Mouse (Mus musculus): ENCODE results near the gene Alpk3.
A peak's percentile ranks its signal among the peaks of the same experiment; 100 is the strongest.

Alpk3 gene

DNA sequence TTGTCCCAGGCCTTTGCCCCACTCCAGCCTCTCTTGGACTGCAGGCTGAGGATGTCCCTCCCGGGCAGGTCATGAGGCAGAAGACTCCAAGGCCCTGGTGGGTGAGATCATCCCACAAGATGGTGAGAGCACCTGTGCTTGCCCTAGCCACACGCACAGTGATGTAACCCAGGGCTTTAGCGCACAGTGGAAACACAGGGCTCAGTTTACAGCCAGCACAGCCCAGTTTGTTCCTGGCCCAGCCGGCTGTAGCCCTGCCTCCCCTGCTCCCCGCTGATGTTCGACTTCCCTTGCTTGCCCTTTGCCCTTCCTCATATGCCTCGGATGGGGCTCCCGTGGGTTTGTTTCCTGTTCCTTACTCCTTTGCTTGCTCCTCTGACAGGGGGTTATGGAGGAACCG is 17.1 kb downstream of the Alpk3 start:
- DNase-seq (ENCODE audit: low read depth, low spot score), result no peak

DNA sequence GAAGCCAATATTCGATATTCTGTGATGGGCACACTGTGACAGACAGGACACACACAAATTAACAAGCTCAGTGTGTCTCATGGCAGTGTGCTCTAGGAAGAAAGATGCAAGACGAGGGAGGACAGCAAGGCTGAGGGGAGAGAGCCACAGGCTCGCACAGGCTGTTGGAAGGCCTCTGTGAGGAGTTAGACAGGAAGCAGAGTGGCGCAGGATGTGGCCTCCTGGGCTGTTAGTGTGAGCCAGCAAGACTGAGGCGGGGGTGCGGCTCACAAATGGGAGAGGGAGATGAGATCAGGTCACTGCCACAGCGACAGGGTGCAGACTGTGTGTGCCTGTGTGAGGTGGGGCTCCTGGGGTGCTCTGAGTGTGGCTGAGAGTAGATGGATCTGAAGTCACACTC is 17.9 kb downstream of the Alpk3 start:
- DNase-seq (ENCODE audit: low read depth, low spot score), result no peak

DNA sequence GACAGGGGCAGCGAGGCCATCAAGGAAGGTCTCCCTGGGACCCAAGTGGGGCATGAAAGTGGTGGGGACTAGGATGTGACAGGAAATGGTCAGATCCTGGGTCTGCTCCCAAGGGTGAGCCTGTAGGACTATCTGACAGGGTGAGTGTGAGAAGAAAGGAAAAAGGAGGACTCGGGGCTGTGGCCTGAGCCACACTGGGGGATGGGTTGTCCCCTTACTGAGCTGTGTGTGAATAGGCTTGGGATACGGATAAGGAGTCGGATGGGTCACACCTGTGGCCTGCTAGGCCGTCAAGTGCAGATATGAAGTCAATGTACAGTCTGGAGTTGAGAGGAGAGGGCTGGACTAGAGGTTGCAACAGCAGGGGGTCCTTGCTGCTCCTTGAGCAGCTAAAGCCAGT is 18.3 kb downstream of the Alpk3 start:
- DNase-seq (ENCODE audit: low read depth, low spot score), result no peak

DNA sequence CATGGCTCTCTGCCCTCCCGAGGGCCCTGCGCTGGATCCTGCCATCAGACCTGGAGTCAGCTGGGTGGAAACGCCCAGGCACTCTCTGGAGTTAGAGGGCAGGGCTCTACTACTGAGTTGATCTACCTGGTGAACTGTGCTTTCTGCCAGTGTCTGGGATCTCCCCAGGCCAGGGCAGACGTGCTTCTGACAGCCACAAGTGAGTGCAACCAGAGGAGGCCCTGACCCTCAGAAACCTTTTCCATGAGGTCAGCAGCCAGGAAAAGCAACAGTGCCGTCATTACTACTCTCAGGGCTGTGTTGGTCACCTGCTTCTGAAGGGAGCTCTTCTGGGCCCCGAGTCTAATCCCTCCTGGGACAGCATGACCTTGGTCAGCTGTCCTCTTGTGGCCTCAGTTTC is 19.6 kb downstream of the Alpk3 start:
- no peak for DNase-seq (ENCODE audit: low read depth, low spot score)

DNA sequence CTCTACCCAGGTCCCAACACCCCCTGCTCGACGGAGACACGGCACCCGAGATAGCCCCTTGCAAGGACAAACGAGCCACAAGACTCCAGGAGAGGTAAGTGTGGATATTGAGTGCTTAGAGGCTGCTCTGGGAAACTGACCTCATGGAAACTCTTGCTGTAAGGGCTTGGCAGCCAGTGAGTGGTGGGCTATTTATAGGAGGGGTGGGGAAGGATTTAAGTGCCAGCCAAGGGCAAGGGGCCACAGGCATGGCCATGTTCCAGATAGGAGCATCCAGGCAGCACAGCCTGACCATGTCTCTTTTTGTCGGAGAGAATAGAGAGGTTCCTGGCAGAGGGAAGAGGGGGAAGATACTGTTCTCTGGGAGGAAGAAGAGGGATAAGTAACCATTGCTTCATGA is 21.3 kb downstream of the Alpk3 start:
- no peak for DNase-seq (ENCODE audit: low read depth, low spot score)

DNA sequence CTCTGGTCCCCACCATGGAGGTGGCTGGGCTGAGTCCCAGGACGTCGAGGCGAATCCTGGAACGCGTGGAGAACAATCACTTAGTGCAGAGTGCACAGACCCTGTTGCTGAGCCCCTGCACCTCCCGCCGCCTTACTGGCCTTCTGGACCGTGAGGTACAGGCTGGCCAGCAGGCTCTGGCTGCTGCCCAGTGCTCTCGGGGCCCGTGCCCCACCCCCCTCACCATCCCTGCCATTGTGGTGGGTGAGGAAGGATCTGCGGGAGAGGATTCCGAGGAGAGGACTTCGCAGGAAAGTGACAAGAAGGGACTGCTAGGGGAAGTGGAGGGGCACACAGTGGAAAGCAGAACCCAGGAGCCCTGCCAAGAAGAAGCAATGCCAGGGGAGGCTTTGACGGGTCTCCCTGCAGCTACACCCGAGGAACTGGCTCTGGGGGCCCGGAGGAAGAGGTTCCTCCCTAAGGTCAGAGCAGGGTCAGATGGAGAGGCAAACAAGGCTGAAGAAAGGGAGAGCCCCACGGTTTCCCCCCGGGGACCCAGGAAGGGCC is 36.1 kb downstream of the Alpk3 start:
- DNase-seq (ENCODE audit: low read depth, low spot score), result no peak

DNA sequence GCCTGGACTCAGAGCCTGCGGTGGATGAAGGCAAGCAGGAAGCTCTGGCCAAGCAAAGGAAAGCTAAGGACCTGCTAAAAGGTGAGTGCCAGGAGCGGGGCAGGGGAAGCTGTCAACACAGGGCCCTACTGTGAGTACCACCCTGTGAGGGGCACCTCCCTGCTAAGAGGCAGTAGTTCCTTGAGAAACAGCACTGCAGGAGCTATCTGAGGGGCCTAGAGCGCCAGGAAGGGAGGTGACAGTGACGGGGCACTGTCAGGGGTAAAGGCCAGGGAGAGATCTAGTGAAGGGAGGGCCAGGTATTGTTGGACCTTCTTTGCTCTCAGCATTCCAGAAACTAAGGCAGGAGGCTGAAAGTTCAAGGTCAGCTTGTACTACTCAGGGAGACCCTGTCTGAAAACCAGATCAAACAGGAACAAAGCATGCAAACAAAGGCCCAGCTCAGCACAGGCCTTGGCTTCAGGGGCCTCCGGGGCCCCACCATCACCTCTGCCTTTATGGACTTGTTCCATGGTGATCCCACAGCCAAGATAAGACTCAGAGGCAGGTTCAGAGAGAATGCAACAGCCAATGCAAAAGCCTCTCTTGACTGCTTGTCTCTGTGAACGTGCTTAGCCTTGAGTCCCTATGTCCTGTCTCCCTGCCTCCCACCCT is 36.8 kb downstream of the Alpk3 start:
- no peak for DNase-seq (ENCODE audit: low read depth, low spot score)

DNA sequence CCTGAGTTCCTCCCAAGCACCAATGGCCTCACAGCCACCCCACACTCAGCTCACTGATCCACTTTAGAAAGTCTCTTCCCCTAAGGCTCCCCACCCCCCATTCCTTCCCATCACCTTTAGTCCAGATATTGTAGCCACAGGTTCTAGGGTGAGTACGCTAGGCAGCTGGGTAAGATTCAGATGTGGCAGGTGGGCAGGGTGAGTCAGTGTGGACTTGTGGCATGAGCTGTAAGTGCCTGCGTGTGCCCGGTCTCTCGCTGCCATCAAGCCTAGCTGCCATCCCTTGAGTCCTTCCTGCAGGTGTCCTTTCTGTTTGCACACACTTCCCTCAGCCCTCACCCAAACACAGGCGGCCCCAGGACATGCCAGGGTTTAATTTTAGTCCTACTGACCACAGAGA is 42.9 kb downstream of the Alpk3 start:
- DNase-seq (ENCODE audit: low read depth, low spot score), result no peak

DNA sequence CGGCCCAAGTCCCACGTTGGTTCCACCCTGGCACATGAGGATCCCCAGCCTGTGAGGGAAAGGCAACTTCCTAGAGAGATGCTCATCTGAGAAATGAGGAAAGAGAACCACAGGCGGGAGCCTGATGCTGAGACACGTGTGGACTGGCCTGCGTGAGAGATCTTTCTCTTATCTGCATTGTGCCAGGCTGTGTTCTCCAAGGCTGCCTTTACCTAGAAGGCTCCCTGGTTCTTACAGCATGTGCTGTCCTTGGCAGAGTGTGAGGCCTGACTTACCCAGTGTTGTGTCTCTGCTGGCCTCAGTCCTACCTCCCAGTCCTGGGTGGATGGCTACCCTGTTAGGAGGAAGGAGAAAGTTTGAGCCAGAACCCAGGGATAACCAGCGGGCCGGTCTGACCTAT is 45.5 kb downstream of the Alpk3 start:
- no peak for DNase-seq (ENCODE audit: low read depth, low spot score)

DNA sequence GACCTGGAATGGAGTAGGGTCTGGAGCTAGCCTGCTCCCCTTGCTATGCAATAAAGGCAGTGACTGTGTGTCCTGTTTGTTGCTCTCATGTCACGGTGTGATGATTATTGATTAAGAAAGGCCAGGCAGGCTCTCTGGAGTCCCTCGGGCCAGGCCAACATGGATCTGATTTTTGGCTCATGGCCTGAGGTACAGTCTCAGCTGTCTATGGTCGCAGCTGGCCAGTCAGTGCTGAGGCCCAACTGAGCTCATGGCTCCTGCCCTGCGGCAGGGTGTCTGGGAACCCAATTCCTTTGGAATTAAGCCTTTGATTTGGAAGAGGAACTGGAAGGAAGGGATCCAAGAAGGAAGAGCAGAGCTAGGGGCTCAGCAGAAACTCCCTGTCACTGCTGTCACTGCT is 48.1 kb downstream of the Alpk3 start:
- no peak for DNase-seq (ENCODE audit: low read depth, low spot score)

DNA sequence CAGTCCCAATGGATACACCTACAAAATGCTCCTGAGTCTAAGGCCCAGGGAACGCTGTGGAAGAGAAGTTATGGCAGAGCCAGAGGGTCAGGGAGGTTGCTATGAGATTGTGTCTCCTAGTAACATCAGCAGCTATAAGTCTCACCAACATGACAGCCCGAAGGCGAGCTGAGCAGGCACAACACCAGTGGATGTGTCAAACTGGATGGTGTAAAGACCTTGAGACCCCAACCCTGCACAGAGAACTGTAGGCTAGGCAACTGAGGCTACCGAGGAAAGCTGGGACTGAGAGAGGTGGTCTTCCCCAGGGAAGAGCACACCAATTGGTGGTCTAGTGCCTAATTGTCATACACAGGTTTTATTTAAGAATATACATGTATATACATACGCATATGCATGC is 50.8 kb downstream of the Alpk3 start:
- DNase-seq (ENCODE audit: low read depth, low spot score), result no peak

DNA sequence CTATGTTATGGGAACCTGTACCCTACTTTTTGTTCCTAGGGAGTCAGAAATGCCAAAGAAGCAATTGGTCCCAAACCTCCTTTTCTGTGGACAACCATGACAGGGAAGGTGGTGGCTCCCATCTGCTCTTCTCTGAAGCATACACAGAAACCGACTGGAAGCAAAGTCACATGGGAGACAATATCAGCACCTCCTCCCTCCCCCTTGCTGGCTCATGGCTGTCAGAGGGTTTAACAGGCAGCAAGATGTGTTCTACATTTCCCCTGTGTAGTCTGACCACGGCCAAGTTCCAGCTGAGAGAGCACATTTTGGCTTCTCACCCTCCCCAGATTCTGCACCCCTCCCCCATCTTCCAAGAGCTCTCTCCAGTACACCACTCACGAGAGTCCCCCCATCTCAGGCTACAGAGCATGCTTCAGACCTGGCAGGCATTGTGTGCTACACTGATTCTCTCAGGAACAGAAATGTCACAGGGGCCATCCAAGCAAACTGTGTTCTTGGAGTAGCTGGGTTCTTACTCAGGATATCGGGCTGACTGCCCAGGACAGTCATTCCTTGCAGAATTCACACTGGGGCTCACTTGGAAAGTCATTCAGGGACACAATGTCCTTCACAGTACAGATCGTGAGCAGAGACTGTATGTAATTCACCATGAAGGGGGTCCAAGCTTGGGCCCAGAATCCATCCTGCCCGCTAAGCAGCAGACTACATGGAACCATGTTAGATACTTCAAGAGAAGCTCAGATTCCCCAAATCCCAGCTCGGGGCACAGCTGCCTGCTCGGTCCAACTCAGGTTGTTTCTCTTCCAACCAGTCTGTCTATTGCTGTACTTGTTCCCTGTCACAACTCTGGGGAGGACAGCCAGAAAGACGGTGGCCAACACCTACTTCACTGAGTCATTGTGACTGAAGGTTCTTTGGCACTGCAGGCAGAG is 52.6 kb downstream of the Alpk3 start:
- DNase-seq (ENCODE audit: low read depth, low spot score), result peak; percentile 21

DNA sequence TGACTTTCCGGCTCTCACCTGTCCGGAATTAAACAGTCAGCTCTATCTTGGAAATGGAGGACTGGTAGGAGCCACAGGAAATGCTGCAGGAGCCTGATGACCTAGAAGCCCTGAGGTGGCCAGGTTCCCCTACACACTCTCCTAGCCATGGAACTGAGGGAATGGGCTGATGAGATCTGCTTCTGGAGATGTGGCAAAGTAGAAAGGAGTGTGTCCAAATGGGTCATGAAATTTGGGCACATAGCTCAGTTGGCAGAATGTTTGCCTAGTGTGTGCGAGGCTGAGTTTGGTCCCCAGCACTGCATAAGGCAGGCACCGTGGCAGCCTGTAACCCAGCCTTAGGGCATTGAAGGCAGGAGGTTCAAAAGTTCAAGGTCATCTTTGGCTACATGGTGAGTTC is 53.4 kb downstream of the Alpk3 start:
- DNase-seq (ENCODE audit: low read depth, low spot score), result no peak

DNA sequence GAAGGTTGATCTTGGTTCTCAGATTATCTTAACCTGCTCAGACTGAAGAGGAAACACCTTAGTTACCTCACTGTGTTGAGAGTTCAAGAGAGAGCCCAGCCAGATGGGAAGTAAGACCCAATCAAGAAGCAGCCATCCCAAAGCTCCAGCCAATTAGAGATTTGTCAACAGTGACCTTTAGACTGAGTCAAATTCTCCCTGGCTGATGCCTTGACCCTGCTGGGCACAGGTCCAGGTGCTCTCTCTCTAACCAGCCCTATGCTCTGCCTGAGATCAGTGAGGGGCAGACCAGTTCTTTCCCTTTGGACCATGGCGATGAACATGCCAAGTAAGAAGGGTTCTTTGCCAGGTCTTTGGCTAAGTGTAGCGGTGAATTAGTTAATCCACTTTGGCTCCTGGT is 54.3 kb downstream of the Alpk3 start:
- DNase-seq (ENCODE audit: low read depth, low spot score), result no peak

DNA sequence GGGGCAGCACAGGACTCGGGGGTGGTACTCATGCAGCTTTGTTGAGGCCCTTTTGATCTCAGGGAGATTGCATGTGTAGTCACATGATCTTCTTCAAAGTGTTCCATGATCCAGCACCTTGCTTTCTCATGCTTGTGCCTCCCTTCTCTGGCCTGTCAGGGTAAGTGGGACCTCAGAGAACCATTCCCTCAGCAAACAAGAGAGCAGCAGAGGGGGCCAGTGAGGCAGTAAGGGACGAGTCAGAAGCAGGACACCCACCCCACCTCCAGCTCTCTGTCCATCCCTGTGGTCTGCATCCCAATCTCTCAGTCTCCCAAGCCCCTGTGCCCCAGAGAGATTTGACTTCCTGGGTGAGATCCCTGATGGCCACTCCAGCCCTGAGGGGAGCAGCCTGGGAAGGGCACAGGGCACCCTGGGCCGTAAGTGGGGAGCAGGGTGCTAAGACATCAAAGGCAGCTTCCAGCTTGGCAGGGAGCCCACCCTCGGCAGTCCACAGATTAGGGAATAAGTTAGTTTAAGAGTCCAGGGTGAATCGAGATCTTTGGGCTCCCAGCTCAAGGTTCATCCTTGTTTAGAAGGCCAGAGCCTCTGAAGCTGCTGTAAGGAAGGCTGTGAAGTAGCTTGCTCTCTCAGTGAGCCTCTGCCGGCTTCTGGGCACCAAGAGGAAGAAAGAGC is 55.4 kb downstream of the Alpk3 start:
- DNase-seq (ENCODE audit: low read depth, low spot score), result no peak

DNA sequence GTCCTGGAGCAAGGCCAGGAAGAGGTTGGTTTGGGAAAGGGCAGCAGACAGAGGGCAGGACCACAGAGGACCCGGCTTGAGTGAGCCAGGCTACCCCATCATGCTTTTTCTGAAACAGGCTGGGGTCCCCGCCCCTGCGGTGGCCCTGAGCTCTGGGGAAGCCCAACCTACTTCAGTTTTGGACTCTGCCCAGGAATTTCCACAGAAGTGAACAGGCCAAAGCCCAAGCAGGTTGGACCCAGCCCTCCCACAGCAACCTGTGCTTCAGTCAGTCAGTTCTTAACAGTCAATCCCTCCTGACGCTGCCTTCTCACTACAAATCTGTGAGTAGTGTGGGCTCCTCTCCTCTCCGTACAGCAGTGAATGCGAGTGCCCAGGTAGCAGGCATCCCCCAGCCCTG is 57.2 kb downstream of the Alpk3 start, which contains the start of gene Slc28a1:
TSS of gene Slc28a1 (plus strand) at position 245 of the 400 bp plus-strand sequence.
- DNase-seq (ENCODE audit: low read depth, low spot score), result no peak

DNA sequence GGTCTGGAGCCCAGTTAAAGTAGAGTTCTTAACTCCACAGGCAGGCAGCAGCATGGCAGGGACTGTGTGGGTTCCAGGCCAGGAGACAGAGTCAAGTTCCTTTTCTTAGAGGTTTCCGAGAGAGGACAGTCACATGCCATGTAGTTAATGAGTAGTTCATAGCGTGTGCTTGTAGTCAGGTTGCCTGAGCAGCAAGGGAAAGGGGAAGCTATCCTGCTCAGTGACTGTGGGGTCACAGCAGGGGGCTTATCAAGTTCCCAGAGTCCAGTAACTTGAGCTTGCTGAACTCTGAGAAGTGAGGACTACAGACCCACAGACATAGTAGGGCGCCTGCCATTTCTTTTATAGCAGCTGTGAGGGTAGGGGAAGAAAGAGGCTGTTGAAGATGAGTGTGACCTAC is 63.7 kb downstream of the Alpk3 start:
- no peak for DNase-seq (ENCODE audit: low read depth, low spot score)

DNA sequence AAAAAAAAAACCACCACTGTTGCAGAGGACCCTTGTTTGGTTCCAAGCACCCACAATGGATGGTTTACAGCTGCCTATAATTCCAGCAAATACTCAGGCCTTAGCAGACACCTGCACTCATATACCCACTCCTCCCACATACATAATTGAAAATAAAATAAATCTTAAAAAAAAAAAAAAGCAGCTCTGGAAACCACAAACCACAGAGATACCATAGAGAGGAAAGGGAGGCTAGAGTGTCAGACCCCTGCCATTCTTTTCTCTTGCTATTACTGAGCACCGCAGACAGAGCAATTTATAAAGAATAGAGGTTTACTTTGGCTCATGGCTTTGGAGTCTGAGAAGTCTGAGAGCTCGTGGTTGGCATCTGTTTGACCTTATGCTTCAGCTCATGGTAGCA is 65.4 kb downstream of the Alpk3 start:
- DNase-seq (ENCODE audit: low read depth, low spot score), result no peak

DNA sequence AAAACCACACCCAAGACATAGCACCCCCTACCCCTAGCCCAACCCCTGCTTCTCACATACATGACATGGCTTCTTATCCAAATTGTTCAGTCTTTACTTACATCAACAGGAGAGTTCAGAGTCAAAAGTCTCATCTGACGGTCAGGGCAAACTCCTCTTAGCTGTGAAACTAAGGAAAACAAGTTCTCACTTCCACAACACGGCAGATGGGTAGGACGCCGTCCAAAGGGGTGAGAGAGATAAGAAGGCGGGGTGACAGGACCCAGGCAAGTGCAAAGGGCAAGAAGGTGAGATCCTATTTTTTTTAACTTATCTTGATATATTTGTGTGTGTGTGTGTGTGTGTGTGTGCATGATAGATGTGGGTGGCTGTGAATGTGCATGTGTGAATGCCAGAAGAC is 66.2 kb downstream of the Alpk3 start:
- DNase-seq (ENCODE audit: low read depth, low spot score), result no peak

DNA sequence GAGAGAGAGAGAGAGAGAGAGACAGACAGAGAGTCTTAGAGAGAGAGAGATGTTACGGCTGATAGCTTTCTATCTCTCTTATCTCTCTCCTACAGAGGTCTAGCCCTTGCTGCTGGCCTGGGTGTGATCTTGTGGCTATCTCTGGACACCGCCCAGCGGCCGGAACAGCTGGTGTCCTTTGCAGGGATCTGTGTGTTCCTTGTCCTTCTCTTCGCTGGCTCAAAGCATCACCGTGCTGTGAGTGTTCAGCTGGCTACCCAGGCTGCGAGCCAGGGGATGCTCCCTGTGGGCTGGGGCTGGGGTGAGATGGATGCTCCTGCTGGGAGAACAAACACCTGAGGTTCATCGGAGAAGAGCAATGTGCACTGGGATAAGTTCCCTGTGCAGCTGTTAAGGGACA is 67.4 kb downstream of the Alpk3 start:
- DNase-seq (ENCODE audit: low read depth, low spot score), result no peak

DNA sequence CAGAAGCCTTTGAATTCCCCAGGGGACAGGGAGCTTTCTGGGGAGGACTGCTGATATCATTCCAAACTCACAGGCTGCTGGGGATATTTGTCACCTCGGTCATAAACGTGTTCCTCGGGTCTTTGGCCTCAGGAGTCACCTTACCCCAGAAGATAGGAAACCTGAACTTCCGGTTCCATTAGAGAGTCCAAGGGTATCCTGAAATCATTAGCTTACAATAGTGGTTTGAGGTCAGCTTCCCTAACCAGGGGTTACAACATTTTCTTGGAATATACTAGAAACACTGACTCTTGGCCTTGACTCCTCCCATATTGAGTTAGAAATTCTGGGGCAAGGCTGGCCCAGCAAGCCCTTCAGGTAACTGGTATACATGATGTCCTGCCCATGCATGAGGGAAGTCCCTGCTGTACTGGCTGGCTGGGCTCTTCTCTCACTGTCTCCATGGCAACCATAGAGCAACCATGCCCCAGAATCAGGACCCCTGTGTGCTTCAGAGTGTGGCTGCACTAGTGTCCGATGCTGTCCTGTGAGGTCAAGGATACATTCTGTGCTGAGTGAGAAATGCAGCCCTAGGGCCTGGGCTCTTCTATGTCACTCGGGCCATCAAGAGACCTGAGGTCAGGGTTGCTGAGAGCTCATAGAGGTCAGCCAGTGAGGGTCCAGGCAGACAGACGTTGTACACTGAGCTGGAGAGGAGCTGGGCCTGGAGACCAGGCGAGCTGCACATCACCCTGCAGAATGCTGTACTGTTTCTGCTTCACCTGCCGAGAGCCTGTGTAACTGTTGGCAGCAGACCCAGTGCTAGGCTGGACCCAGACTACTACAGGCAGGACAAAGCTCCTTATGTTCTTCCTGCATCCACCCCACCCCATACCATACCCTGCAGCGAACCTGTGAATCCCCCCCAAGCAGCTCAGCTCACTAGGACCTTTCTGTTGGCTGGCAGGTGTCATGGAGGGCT is 68.1 kb downstream of the Alpk3 start:
- no peak for DNase-seq (ENCODE audit: low read depth, low spot score)
